Mouse (Mus musculus): ENCODE data around the gene Krtap5-5. TPM values are rescaled to one million over a fixed set of nuclear protein-coding genes. Genes with fewer than 3 reads are reported as not detected.
"Not testable (repeated sequence)": the region's sequence is repeated elsewhere in the genome, so short reads cannot be mapped to it uniquely, and the experiment has no call there.

The Krtap5-5 gene
- polyA plus RNA-seq (2015; fragmentation: Nextera tagmentation; extraction: Ambion mirVana) = not detected in 2 replicates

- WGBS = 38% methylated on average over 3 of the region's 3 CpGs
- H3K4me3 ChIP-seq; H3K27me3 ChIP-seq; H3K4me2 ChIP-seq; H3K9me3 ChIP-seq; H3K4me1 ChIP-seq; ATAC-seq (ENCODE audit: insufficient number of reproducible peaks, low FRiP score, low TSS enrichment, low read depth); H3K9ac ChIP-seq; H3K27ac ChIP-seq; H3K36me3 ChIP-seq: not testable (repeated sequence)
Observed at GRCm38 (mm10) chr7:142229871-142230270, at the start of gene Krtap5-5. Krtap5-5 (minus strand) TSS chr7:142229971.

GRCm38 (mm10) chr7:142279291-142279690 lies 49.5 kb upstream of the Krtap5-5 start:
- not testable (repeated sequence) for H3K27ac ChIP-seq; H3K9me3 ChIP-seq; H3K36me3 ChIP-seq; H3K4me1 ChIP-seq; ATAC-seq (ENCODE audit: insufficient number of reproducible peaks, low FRiP score, low TSS enrichment, low read depth); H3K4me3 ChIP-seq; H3K4me2 ChIP-seq; H3K9ac ChIP-seq; H3K27me3 ChIP-seq
- 58% methylated on average over 1 of the region's 1 CpGs for WGBS

GRCm38 (mm10) chr7:142278183-142278582 lies 48.4 kb upstream of the Krtap5-5 start:
- H3K9ac ChIP-seq; H3K27ac ChIP-seq; H3K4me2 ChIP-seq; H3K36me3 ChIP-seq; H3K9me3 ChIP-seq; H3K4me3 ChIP-seq; ATAC-seq (ENCODE audit: insufficient number of reproducible peaks, low FRiP score, low TSS enrichment, low read depth); H3K27me3 ChIP-seq; H3K4me1 ChIP-seq: not testable (repeated sequence)
- WGBS = 0% methylated on average over 3 of the region's 3 CpGs

- not testable (repeated sequence) for H3K4me1 ChIP-seq; H3K4me3 ChIP-seq; H3K27ac ChIP-seq; H3K9me3 ChIP-seq; H3K4me2 ChIP-seq; H3K27me3 ChIP-seq; H3K36me3 ChIP-seq; H3K9ac ChIP-seq; ATAC-seq (ENCODE audit: insufficient number of reproducible peaks, low FRiP score, low TSS enrichment, low read depth)
Observed at GRCm38 (mm10) chr7:142274263-142274662, 44.5 kb upstream of the Krtap5-5 start, which contains the start of gene Gm4559. Gm4559 (minus strand) TSS chr7:142274363.

- ATAC-seq (ENCODE audit: insufficient number of reproducible peaks, low FRiP score, low TSS enrichment, low read depth); H3K27me3 ChIP-seq; H3K9me3 ChIP-seq; H3K36me3 ChIP-seq; H3K4me1 ChIP-seq; H3K27ac ChIP-seq; H3K9ac ChIP-seq; H3K4me3 ChIP-seq; H3K4me2 ChIP-seq: not testable (repeated sequence)
- 42% methylated on average over 1 of the region's 1 CpGs for WGBS
Observed at GRCm38 (mm10) chr7:142258254-142258653, 28.5 kb upstream of the Krtap5-5 start, which contains the start of gene Gm2431. Gm2431 (minus strand) TSS chr7:142258354.

GRCm38 (mm10) chr7:142255517-142255916 lies 25.7 kb upstream of the Krtap5-5 start:
- 1% methylated on average over 2 of the region's 2 CpGs for WGBS
- Histone ChIP-seq H3K9ac (no peak overlapping the region), H3K4me2 (no peak overlapping the region), H3K27me3 (no peaks in the 10 kb centered on the region; the same call in 1 of the 2 replicates), H3K36me3 (no peaks in the 10 kb centered on the region), H3K9me3 (no peaks in the 10 kb centered on the region), H3K27ac (no peak overlapping the region), H3K4me1 (no peaks in the 10 kb centered on the region), H3K4me3 (no peak overlapping the region)
- ATAC-seq (ENCODE audit: insufficient number of reproducible peaks, low FRiP score, low TSS enrichment, low read depth) = no peak

- no peak overlapping the region for H3K9ac ChIP-seq
- no peak overlapping the region for H3K4me3 ChIP-seq
- no peak overlapping the region for H3K4me2 ChIP-seq
- WGBS = 0% methylated on average over 1 of the region's 1 CpGs
- no peaks in the 10 kb centered on the region for H3K9me3 ChIP-seq
- ATAC-seq (ENCODE audit: insufficient number of reproducible peaks, low FRiP score, low TSS enrichment, low read depth) = no peak
- no peak overlapping the region for H3K27ac ChIP-seq
- H3K27me3 ChIP-seq = peaks cover 3% of the 10 kb centered on the region; the same call in 1 of the 2 replicates
- no peaks in the 10 kb centered on the region for H3K4me1 ChIP-seq
- no peaks in the 10 kb centered on the region for H3K36me3 ChIP-seq
Observed at GRCm38 (mm10) chr7:142249824-142250223, 20.1 kb upstream of the Krtap5-5 start.

GRCm38 (mm10) chr7:142240978-142241377 lies 11.2 kb upstream of the Krtap5-5 start, which contains the start of gene Gm40460:
Gm40460 (minus strand) TSS chr7:142241078.
- no peak within 1 kb of the TSS for H3K27ac ChIP-seq
- H3K27me3 ChIP-seq = no peaks in the 10 kb centered on the region
- ATAC-seq (ENCODE audit: insufficient number of reproducible peaks, low FRiP score, low TSS enrichment, low read depth) = no peak
- H3K4me3 ChIP-seq = no peak within 1 kb of the TSS
- no peaks in the 10 kb centered on the region for H3K36me3 ChIP-seq
- H3K4me1 ChIP-seq = no peaks in the 10 kb centered on the region
- no peak within 1 kb of the TSS for H3K9ac ChIP-seq
- no peak within 1 kb of the TSS for H3K4me2 ChIP-seq
- 29% methylated on average over 2 of the region's 2 CpGs for WGBS
- H3K9me3 ChIP-seq = no peaks in the 10 kb centered on the region

- Histone ChIP-seq H3K9me3 (no peaks in the 10 kb centered on the region; the same call in 1 of the 2 replicates), H3K27ac (no peak overlapping the region), H3K4me1 (no peaks in the 10 kb centered on the region), H3K9ac (no peak overlapping the region), H3K36me3 (no peaks in the 10 kb centered on the region), H3K4me3 (no peak overlapping the region), H3K4me2 (no peak overlapping the region), H3K27me3 (no peaks in the 10 kb centered on the region)
- WGBS = 37% methylated on average over 1 of the region's 1 CpGs
- no peak for ATAC-seq (ENCODE audit: insufficient number of reproducible peaks, low FRiP score, low TSS enrichment, low read depth)
Observed at GRCm38 (mm10) chr7:142231540-142231939, 1.8 kb upstream of the Krtap5-5 start.

GRCm38 (mm10) chr7:142224518-142224917 lies 5.3 kb downstream of the Krtap5-5 start:
- Histone ChIP-seq H3K4me3 (no peak overlapping the region), H3K9ac (no peak overlapping the region), H3K36me3 (no peaks in the 10 kb centered on the region), H3K27ac (no peak overlapping the region), H3K27me3 (no peaks in the 10 kb centered on the region), H3K9me3 (no peaks in the 10 kb centered on the region), H3K4me1 (no peaks in the 10 kb centered on the region; the same call in 1 of the 2 replicates), H3K4me2 (no peak overlapping the region)
- no peak for ATAC-seq (ENCODE audit: insufficient number of reproducible peaks, low FRiP score, low TSS enrichment, low read depth)
- WGBS = 37% methylated on average over 2 of the region's 2 CpGs

- not testable (repeated sequence) for H3K36me3 ChIP-seq; H3K4me1 ChIP-seq; H3K27ac ChIP-seq; H3K27me3 ChIP-seq; H3K4me2 ChIP-seq; H3K4me3 ChIP-seq; H3K9ac ChIP-seq; H3K9me3 ChIP-seq; ATAC-seq (ENCODE audit: insufficient number of reproducible peaks, low FRiP score, low TSS enrichment, low read depth)
- 54% methylated on average over 1 of the region's 1 CpGs for WGBS
Observed at GRCm38 (mm10) chr7:142212136-142212535, 17.6 kb downstream of the Krtap5-5 start.

- no peak within 1 kb of the TSS for H3K9ac ChIP-seq
- no peak within 1 kb of the TSS for H3K4me2 ChIP-seq
- H3K9me3 ChIP-seq = no peaks in the 10 kb centered on the region
- ATAC-seq (ENCODE audit: insufficient number of reproducible peaks, low FRiP score, low TSS enrichment, low read depth) = no peak
- no peak within 1 kb of the TSS for H3K4me3 ChIP-seq
- H3K27ac ChIP-seq = no peak within 1 kb of the TSS
- H3K36me3 ChIP-seq = no peaks in the 10 kb centered on the region
- WGBS = 73% methylated on average over 1 of the region's 1 CpGs
- no peaks in the 10 kb centered on the region for H3K4me1 ChIP-seq
- no peaks in the 10 kb centered on the region for H3K27me3 ChIP-seq
Observed at GRCm38 (mm10) chr7:142211559-142211958, 18.2 kb downstream of the Krtap5-5 start, which contains the start of gene Gm7579. Gm7579 (plus strand) TSS chr7:142211859.

- not testable (repeated sequence) for ATAC-seq (ENCODE audit: insufficient number of reproducible peaks, low FRiP score, low TSS enrichment, low read depth); H3K27ac ChIP-seq; H3K9ac ChIP-seq; H3K4me1 ChIP-seq; H3K27me3 ChIP-seq; H3K36me3 ChIP-seq; H3K4me2 ChIP-seq; H3K9me3 ChIP-seq; H3K4me3 ChIP-seq
- WGBS = 79% methylated on average over 5 of the region's 5 CpGs
Observed at GRCm38 (mm10) chr7:142206891-142207290, 22.9 kb downstream of the Krtap5-5 start.
